Mouse (Mus musculus) midbrain, embryonic 11.5 days (tissue): ENCODE data around the gene Ccnd3. TPM values are rescaled to one million over a fixed set of nuclear protein-coding genes. Genes with fewer than 3 reads are reported as not detected.

Experiments used
- ATAC-seq: fragments of 200-750 bp; cut with Nextera tagmentation; 2 replicates; pipeline ENCODE4 v1.8.0; 2017; ENCODE audit warnings: moderate TSS enrichment, moderate library complexity; ENCODE audit not compliant: low FRiP score
- DNase-seq: peaks from one replicate; pipeline ENCODE4 v3.0.0; 2015; ENCODE audit warnings: low spot score; ENCODE audit errors: missing footprints
- H3K27ac ChIP-seq: fragments of 300-500 bp; sonication (generic); 2 replicates; pipeline ENCODE4 v1.5.1; 2014; ENCODE audit warnings: low read depth, low read length
- H3K27me3 ChIP-seq: fragments of 300-500 bp; sonication (generic); 2 replicates; pipeline ENCODE4 v1.6.1; 2014; ENCODE audit warnings: mild to moderate bottlenecking, low read length, moderate library complexity, mixed read lengths; ENCODE audit not compliant: control insufficient read depth, insufficient read depth
- H3K36me3 ChIP-seq: fragments of 300-500 bp; sonication (generic); 2 replicates; pipeline ENCODE4 v1.6.1; 2014; ENCODE audit warnings: mild to moderate bottlenecking, low read length, moderate library complexity, mixed read lengths; ENCODE audit not compliant: control insufficient read depth, insufficient read depth
- H3K4me1 ChIP-seq: fragments of 300-500 bp; sonication (generic); 2 replicates; pipeline ENCODE4 v1.6.1; 2014; ENCODE audit warnings: low read length; ENCODE audit not compliant: control insufficient read depth, insufficient read depth
- H3K4me2 ChIP-seq: fragments of 300-500 bp; sonication (generic); 2 replicates; pipeline ENCODE4 v1.6.1; 2014; ENCODE audit warnings: mild to moderate bottlenecking, moderate library complexity
- H3K4me3 ChIP-seq: fragments of 300-500 bp; sonication (generic); 2 replicates; pipeline ENCODE4 v1.5.1; 2014; ENCODE audit warnings: low read depth, low read length
- H3K9ac ChIP-seq: fragments of 300-500 bp; sonication (generic); 2 replicates; pipeline ENCODE4 v1.6.1; 2014; ENCODE audit warnings: low read length
- H3K9me3 ChIP-seq: fragments of 300-500 bp; sonication (generic); 2 replicates; pipeline ENCODE4 v1.6.1; 2016; ENCODE audit warnings: low read length; ENCODE audit not compliant: control insufficient read depth
- WGBS: fragments of 180-500 bp; shearing (Covaris S2); extraction: QIAGEN DNeasy Blood & Tissue Kit; methylation state at CpG from one replicate; pipeline ENCODE4 v1.1.7; 2014; 5-methylcytosine and 5-hydroxymethylcytosine counted together
- polyA plus RNA-seq: library from polyadenylated mRNA; unstranded; fragments of >200 nt; fragmentation: Nextera tagmentation; extraction: Ambion mirVana; gene quantifications from 2 replicates; pipeline ENCODE4 v1.2.1, GENCODE M21; 2014

The Ccnd3 gene
- polyA plus RNA-seq, 1 experiment from 2014 or later, result 194 TPM

DNA sequence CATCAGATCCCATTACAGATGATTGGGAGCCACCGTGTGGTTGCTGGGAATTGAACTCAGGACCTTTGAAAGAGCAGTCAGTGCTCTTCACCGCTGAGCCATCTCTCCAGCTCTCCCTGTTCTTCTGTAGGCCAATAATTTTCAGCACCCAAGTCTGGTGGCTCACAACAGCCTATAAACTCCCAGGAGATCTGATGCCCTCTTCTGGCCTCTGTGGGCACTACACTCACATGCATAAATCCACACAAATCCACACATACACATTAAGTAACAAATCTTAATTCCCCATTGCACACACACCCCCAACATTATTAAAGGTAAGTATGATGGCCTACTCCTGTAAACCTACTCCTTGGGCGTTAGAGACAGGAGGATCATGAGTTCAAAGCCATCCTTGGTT is 11.4 kb downstream of the Ccnd3 start:
- no peaks in the 10 kb centered on the region for H3K27me3 ChIP-seq
- WGBS, result 91% methylated on average over 3 of the region's 3 CpGs

DNA sequence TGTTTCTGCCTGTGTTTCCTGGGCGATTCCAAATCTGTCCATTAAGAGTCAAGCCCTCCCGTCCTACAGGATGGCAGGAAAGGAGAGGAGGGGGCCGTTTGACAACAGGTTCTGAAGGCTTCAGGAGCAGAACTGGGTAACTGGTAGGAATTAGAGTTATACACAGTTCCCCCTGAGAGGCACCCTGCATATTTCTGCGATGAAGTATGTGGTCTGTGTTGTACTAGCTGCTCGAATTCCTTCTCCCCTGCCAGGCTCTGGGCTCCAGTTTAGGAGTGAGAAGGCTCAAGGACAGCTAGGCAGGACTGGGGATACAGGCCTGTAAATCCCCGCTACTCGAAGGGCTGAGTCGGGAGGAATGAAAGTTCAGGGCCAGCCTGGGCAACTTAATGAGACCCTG is 13.4 kb downstream of the Ccnd3 start:
- Histone ChIP-seq H3K4me3 (no peak overlapping the region), H3K4me2 (no peak overlapping the region), H3K27me3 (no peaks in the 10 kb centered on the region), H3K27ac (0 out of 2 replicates have a peak overlapping the region, but pooled peaks have one; percentile 35), H3K9ac (peak overlapping the region; percentile 24), H3K9me3 (no peaks in the 10 kb centered on the region), H3K4me1 (peaks cover 16% of the 10 kb centered on the region), H3K36me3 (no peaks in the 10 kb centered on the region)
- WGBS, result 32% methylated on average over 8 of the region's 8 CpGs
- DNase-seq (no peak), ATAC-seq (no peak)

More for the DNA sequence above, 11.4 kb downstream of the Ccnd3 start:
- DNase-seq, result no peak
- Histone ChIP-seq H3K4me1 (peaks cover 6% of the 10 kb centered on the region), H3K9ac (no peak overlapping the region), H3K9me3 (no peaks in the 10 kb centered on the region), H3K4me3 (no peak overlapping the region), H3K4me2 (no peak overlapping the region), H3K27ac (no peak overlapping the region), H3K36me3 (no peaks in the 10 kb centered on the region)
- ATAC-seq, result no peak

DNA sequence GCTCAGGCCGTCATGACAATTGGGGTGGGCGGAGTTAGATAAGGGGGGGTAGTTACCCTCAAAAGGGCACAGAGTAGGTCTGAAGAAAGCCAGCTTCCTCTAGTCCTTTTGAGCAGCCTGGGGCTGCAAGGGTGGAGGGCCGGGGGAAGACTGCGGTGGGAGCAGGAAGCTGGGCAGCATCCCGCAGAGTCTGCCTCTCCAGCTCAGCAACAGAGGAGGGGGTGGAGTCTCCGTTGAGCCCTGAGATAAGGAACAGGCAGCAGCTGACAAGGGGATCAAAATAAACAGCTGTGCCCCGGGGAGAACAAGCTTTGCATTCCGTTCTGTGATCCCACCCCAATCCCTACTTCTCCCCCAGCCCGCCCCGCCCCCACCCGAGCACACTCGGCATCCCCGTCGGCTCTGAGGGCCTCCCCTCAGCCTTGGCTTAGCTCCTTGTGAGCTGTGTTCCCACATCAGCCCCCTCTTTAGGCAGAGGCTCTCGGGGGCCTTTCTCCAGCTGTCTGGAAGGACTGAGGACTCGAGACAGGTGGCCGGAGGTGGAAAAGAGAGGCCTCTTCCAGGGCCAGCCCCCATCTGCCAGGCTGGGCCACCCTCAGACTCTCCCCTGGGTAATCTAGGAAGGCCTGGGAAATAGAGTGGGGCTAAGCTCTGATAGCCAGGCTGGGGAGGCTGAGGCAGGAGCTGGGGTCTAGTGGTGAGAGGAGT is 16.9 kb downstream of the Ccnd3 start:
- peak overlapping the region; percentile 50 for H3K9ac ChIP-seq
- no peaks in the 10 kb centered on the region for H3K9me3 ChIP-seq
- H3K4me2 ChIP-seq, result peak overlapping the region; percentile 33
- H3K4me1 ChIP-seq, result peaks cover 16% of the 10 kb centered on the region
- no peaks in the 10 kb centered on the region for H3K36me3 ChIP-seq
- H3K4me3 ChIP-seq, result peak overlapping the region; percentile 4; the same call in 1 of the 2 replicates
- 1% methylated on average over 17 of the region's 17 CpGs for WGBS
- H3K27ac ChIP-seq, result peak overlapping the region; percentile 90
- DNase-seq (peak; percentile 95), ATAC-seq (peak; percentile 93)
- H3K27me3 ChIP-seq, result no peaks in the 10 kb centered on the region

DNA sequence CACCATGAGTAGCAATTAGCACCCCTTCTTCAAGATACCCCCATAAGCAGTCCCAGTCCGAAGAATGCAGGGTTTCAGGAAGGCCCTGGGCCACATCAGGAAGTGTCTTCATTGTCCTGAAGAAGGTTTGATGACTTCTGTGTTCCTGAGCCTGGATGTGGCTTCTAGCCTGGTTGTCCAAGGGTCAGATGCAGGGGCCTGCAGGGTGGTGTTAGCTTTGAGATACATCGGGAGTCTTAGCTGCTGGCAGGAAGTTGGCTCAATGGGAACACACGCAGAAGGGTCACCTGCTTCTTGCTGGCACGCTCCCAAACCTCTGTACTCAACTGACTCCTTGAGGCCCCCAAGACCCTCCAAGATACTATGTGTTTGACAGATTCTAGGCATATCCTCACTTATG is 17.7 kb downstream of the Ccnd3 start:
- no peak for ATAC-seq
- Histone ChIP-seq H3K4me1 (peaks cover 19% of the 10 kb centered on the region), H3K36me3 (no peaks in the 10 kb centered on the region), H3K4me3 (no peak overlapping the region), H3K9ac (peak overlapping the region; percentile 50; the same call in 1 of the 2 replicates), H3K4me2 (no peak overlapping the region; the same call in 1 of the 2 replicates), H3K27ac (peak overlapping the region; percentile 90), H3K27me3 (no peaks in the 10 kb centered on the region), H3K9me3 (no peaks in the 10 kb centered on the region)
- peak; percentile 89 for DNase-seq
- WGBS, result 71% methylated on average over 4 of the region's 4 CpGs

GRCm38 (mm10) chr17:47523211-47523682 is 18.4 kb downstream of the Ccnd3 start:
- Histone ChIP-seq H3K27me3 (no peaks in the 10 kb centered on the region), H3K36me3 (no peaks in the 10 kb centered on the region), H3K4me3 (no peak overlapping the region), H3K27ac (peak overlapping the region; percentile 14), H3K4me2 (no peak overlapping the region), H3K4me1 (peaks cover 21% of the 10 kb centered on the region), H3K9me3 (no peaks in the 10 kb centered on the region), H3K9ac (no peak overlapping the region)
- no peak for ATAC-seq
- WGBS, result 67% methylated on average over 18 of the region's 18 CpGs
- DNase-seq, result no peak

GRCm38 (mm10) chr17:47524055-47524454 is 19.2 kb downstream of the Ccnd3 start:
- peaks cover 21% of the 10 kb centered on the region for H3K4me1 ChIP-seq
- H3K27ac ChIP-seq, result no peak overlapping the region
- 82% methylated on average over 8 of the region's 8 CpGs for WGBS
- H3K36me3 ChIP-seq, result no peaks in the 10 kb centered on the region
- no peak overlapping the region for H3K4me2 ChIP-seq
- no peak for DNase-seq
- no peaks in the 10 kb centered on the region for H3K27me3 ChIP-seq
- no peaks in the 10 kb centered on the region for H3K9me3 ChIP-seq
- no peak overlapping the region for H3K4me3 ChIP-seq
- ATAC-seq, result no peak
- H3K9ac ChIP-seq, result no peak overlapping the region

- WGBS, result 92% methylated on average over 6 of the region's 6 CpGs
- DNase-seq, result no peak
These were observed 20.1 kb downstream of the Ccnd3 start for GRCm38 (mm10) chr17:47524991-47525390.

GRCm38 (mm10) chr17:47526856-47527520 is 22.1 kb downstream of the Ccnd3 start:
- no peak for ATAC-seq
- DNase-seq, result no peak
- Histone ChIP-seq H3K27ac (no peak overlapping the region), H3K4me1 (peaks cover 14% of the 10 kb centered on the region), H3K4me2 (no peak overlapping the region), H3K27me3 (no peaks in the 10 kb centered on the region), H3K9ac (peak overlapping the region; percentile 33; the same call in 1 of the 2 replicates), H3K36me3 (no peaks in the 10 kb centered on the region), H3K4me3 (no peak overlapping the region), H3K9me3 (no peaks in the 10 kb centered on the region)
- 86% methylated on average over 17 of the region's 17 CpGs for WGBS

More at GRCm38 (mm10) chr17:47524991-47525390, 20.1 kb downstream of the Ccnd3 start:
- Histone ChIP-seq H3K4me3 (no peak overlapping the region), H3K27ac (no peak overlapping the region), H3K9ac (no peak overlapping the region), H3K36me3 (no peaks in the 10 kb centered on the region), H3K4me2 (no peak overlapping the region), H3K4me1 (peaks cover 21% of the 10 kb centered on the region), H3K27me3 (no peaks in the 10 kb centered on the region), H3K9me3 (no peaks in the 10 kb centered on the region)
- ATAC-seq, result no peak
